Mouse (Mus musculus): ENCODE data around the gene 1810024B03Rik.
"Not testable (repeated sequence)": the region's sequence is repeated elsewhere in the genome, so short reads cannot be mapped to it uniquely, and the experiment has no call there.

Gene 1810024B03Rik

DNA sequence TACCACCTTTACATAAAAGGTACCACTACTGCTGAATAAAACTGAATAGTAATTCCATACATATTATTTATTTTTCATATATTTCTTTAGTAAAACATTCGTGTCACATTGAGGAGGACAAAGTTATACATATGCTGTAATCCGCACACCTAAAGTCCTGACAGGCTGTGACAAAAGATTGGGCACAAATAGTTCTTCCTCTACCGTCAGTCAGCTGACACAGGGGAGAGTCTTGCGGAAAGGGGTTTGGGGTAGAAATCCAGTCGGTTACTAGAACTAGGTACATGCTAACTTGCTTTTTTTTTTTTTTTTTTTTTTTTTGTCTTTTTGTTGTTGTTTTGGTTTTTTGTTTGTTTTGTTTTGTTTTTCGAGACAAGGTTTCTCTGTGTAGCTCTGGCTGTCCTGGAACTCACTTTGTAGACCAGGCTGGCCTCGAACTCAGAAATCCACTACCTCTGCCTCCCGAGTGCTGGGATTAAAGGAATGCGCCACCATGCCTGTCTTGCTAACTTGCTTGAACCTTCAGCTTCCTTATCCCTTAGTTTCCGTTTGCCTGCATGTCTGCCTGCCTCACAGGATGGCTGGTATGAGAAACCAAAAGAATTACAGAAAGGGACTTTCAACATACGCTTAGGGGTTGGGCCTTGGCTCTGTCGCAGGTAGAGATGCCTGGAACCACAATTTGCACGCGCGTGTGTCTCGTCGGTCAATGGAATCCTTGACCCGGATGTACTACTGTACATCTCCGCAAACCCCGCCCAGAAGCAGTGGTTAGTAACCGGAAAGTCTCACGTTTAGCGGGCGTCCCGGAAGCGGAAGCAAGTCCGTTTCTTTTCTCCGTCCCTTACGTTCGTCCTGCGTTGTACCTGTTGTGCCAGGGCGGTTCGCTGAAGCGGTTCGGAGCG lies at the start of gene 1810024B03Rik, which contains the start of gene Snrnp200:
Gene 1810024B03Rik (minus strand): TSS at position 734 of the 905 bp plus-strand sequence.
Gene Snrnp200 (plus strand): TSS at position 840 of the 905 bp plus-strand sequence.
- DNase-seq, result peak; percentile 96

GRCm38 (mm10) chr2:127255294-127255693 lies 47.2 kb upstream of the 1810024B03Rik start:
- DNase-seq, result no peak

GRCm38 (mm10) chr2:127254604-127255134 lies 46.6 kb upstream of the 1810024B03Rik start:
- DNase-seq, result no peak

- DNase-seq, result no peak
Observed at GRCm38 (mm10) chr2:127252787-127253186, 44.7 kb upstream of the 1810024B03Rik start.

GRCm38 (mm10) chr2:127251880-127252527 lies 43.9 kb upstream of the 1810024B03Rik start:
- peak; percentile 27 to 38 for DNase-seq

DNA sequence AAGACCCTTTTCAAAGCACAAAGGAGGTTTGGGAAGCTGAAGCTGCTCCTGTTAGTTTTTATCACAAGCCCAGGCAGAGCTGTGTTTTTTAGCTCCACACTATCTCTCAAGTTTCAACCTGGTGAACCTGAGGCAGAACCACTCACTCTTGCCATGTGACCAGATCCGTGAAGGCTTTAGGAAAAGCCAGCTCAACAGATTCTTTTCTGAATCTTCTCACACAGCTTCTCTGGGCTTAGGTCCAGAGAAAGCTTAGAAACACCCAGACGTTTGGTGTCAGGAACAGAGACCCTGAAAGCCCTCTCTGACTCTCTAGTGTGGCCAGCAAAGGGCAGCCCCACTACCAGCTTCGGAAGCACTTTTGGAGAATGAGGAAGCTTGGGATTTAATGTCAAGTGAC lies 43.4 kb upstream of the 1810024B03Rik start:
- DNase-seq, result no peak

GRCm38 (mm10) chr2:127250291-127251008 lies 42.4 kb upstream of the 1810024B03Rik start:
- no peak for DNase-seq

DNA sequence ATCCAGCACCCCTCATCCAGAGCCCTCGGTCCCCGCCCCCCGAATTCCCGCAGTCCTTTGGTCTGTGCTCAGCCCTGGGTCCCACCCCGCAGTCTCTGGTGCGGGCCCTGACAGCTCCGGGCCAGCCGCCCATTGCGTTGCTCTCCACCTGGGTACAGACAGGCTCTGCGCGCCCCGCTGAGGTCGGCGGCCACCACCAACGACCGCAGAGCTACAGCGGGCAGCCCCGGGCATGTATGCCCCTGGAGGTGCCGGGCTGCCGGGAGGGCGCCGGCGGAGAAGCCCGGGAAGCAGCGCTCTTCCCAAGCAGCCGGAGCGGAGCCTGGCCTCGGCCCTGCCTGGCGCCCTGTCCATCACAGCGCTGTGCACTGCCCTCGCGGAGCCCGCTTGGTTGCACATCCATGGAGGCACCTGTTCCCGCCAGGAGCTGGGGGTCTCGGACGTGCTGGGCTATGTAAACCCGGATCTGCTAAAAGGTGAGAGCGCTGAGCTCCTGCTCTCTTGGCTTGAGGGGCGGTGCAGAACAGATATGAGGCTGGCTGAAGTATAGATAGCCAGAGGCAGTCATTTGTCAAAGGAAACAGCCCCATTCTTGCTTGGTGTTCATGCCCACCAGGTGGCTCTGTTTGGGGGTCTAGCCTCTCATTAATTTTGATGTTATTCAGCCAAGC lies 40.4 kb upstream of the 1810024B03Rik start:
- DNase-seq, result peak; percentile 74 to 77

GRCm38 (mm10) chr2:127247592-127248333 lies 39.7 kb upstream of the 1810024B03Rik start, which contains the start of the genes Ciao1 and Tmem127:
Ciao1 (minus strand) TSS chr2:127247816.
Tmem127 (plus strand) TSS chr2:127247908.
- DNase-seq, result peak; percentile 98 to 99

DNA sequence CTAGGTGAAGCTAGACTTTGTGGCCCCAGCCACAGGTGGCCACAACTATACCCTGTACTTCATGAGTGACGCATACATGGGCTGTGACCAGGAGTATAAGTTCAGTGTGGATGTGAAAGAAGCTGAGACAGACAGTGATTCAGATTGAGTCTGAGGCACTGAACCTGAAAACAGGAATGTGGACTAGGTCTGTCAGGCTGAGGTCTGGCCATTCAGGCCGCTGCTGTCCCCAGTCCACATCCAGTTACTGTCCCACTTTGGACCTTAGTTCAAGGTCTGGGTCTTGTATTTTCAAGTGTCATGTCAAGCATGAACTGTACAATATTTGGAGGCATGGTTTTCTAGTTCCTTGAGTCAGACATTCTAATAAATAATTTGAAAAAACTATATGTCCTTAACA lies 32.0 kb upstream of the 1810024B03Rik start:
- DNase-seq, result no peak

- no peak for DNase-seq
Observed at GRCm38 (mm10) chr2:127237897-127238610, 30.0 kb upstream of the 1810024B03Rik start.

GRCm38 (mm10) chr2:127225261-127225660 lies 17.2 kb upstream of the 1810024B03Rik start:
- no peak for DNase-seq

GRCm38 (mm10) chr2:127217746-127218145 lies 9.7 kb upstream of the 1810024B03Rik start:
- no peak for DNase-seq

DNA sequence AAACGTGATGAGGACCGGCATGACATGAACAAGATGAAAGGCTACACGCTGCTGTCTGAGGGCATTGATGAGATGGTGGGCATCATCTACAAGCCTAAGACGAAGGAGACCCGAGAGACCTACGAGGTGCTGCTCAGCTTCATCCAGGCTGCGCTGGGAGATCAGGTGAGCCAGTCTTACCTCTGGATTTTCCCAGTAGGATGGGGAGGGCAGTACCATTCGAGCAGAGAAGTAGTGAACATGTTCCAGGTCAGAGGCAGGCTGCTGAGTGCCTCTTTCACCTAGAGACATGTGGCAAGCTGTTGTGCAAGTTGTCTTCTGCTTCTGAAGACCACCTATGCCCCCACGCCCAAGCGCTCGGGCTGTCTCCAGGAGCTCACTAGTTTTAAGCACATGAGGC lies 2.6 kb upstream of the 1810024B03Rik start:
- no peak for DNase-seq

DNA sequence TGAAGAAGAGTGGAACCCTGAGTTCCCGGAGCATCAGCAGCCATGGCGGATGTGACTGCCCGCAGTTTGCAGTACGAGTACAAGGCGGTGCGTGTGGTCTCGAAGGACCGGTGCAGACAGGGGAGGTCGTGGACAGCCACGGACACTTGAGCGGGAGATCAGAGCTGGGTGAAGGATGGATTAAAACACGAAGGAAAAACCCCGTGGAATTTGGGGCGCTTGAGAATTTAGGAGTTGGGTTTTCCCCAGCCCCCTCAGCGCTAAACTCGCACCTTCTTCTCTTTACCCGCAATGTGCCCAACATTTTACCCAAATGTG lies 331 bp upstream of the 1810024B03Rik start:
- no peak for DNase-seq

DNA sequence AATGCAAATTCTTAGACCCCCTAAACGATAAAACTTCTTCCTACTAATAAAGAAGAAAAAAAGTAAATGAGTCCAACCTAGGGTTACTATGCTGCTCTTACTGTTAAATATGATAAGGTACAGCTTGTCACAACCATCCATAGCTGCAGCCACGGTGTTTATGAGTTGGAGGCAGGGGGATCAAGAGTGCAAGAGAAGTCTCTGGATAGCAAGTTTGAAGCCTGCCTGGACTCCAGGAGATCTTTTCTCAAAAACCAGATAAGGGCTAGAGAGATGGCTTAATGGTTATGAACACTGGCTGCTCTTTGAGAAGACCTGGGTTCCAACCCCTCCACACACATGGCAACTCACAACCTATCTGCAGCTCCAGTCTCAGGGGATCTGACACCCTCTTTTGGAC lies 1.2 kb downstream of the 1810024B03Rik start:
- no peak for DNase-seq

- DNase-seq, result not testable (repeated sequence)
Observed at GRCm38 (mm10) chr2:127205936-127206335, 2.1 kb downstream of the 1810024B03Rik start.

GRCm38 (mm10) chr2:127204932-127205331 lies 3.1 kb downstream of the 1810024B03Rik start:
- DNase-seq, result peak; percentile 79 to 82

DNA sequence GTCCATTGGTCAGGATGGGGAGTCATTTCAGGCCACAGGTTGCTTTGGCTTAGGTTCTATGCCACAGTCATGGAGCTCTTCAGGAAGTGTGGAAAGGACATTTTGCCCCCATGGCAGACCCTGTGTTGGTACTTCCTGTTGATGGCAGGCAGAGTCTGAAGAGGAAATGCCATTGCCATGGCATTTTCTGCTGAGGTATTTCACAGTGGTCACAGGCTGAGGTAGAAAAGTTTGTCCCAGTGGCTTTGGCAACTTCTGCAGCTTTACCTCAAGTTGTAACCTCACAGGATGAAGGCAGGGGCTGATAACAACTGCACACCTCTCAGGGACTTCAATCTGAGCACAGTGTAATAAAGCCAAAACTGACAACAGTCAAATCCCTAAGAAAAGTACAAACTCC lies 18.5 kb downstream of the 1810024B03Rik start:
- DNase-seq, result no peak

DNA sequence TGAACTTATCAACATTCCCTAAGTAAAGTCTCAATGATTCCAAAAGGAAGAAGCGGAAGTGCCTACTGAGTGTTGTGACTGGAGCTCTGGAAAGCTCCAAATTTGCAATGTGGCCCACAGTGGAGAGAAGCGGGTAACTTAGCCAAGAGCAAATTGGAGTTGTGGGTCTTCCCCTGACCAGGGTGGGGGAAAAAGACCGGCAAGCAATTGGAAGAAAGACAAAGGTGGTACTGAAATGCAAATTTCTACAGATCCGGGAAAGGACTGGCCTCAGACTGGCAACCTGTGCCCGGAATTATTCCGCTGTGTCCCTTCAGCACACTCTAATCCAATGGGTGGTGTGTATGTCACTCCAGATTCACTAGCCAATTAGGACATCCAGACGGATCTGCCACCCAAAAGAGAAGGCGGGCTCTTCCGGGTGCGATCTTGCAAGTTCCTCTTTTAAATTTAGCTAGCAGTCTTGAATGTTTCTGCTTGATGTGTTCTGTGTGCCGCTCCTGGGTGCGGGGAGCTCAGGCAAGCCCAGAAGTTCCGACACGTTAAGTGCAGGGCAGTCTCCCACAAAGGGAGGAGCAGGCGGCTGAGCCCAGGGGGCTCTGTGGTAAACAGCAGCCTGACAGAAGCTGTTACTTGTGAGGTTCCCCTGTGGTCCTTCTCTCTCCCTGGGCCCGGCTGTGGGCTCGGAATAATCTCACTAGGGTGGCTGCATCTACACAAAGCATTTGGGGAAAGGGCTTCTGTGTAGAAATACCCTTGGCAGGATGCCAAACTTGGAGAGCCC lies 25.3 kb downstream of the 1810024B03Rik start:
- peak; percentile 86 to 87 for DNase-seq
